Mouse (Mus musculus) MEL-GATA-1-ER (cell line): Measurements from ENCODE around the gene Scp2.
"Not testable (repeated sequence)": the region's sequence is repeated elsewhere in the genome, so short reads cannot be mapped to it uniquely, and the experiment has no call there.

Experiments
- DNase-seq: peaks from one replicate; pipeline ENCODE4 v3.0.0-alpha.2; 2012; ENCODE audit warnings: low read depth; ENCODE audit errors: extremely low read depth

The Scp2 gene

DNA sequence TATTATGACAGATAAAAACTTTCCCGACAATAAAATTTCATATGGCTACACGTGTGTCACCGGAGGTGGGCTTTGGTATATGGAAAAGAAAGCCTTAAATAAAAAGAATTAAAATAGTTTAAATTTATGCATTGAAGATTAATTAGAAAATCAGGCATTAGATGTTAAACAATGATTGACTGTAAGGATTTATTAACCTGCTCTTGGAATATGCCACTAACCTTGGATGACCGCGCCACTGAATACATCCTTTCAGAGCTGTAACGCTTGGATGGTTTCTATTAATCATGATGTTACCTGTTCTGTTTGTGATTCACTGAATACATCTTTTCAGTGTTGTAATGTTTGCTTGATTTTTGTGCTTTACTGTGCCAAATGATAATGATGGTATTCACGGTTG lies 35.1 kb downstream of the Scp2 start:
- DNase-seq, result no peak

DNA sequence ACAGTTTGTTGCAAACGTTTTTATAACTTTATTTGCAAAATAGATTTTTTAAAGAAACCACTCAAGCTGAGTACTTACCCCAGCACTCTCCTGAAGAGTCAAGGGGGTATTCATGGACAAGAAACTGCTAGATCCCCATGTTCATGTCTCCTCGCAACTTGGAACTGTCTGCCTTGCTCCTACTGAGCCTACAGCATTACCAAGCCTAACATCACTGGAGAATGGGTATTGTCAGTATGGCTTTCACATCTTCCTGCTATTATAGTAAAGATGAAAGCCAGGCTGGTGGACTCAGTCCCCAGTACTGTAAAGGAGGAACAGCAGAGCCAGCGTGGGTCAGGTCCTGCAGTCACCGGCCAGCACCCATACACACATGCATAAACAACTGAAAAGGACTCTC lies 48.5 kb downstream of the Scp2 start, which contains the start of gene Podn:
Gene Podn, minus strand, starts transcription at position 101 of the 400 bp plus-strand sequence.
- DNase-seq, result no peak

DNA sequence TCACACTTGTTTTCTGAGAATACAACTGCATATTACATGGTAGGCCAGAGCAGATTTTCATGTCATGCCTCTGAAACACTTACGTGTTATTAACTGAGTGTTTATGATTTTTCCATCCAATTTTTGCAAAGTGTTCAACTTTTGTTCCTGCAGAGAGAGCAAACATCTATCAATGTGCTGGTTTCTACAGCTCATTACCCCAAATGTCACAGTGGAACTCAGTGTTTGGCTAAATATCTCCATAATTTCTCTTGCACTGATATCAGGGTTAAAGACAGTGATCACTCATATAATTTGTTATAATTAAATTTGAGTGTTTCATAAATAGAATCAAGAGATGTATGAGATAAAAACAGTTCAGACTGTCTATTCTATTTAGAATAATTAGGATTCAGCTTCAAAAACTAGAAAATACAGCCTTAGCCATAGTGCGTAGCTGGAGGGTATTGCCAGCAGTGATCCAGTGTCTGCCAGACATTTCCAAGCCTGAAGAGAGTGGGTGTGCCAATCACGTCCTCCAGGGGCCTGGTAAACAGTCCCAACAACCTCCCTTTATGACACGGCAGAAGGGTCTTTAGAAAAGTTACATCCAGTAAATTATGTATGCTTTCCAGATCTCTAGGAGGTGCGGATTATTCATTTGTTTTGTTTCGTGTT lies 51.9 kb downstream of the Scp2 start:
- DNase-seq, result no peak

DNA sequence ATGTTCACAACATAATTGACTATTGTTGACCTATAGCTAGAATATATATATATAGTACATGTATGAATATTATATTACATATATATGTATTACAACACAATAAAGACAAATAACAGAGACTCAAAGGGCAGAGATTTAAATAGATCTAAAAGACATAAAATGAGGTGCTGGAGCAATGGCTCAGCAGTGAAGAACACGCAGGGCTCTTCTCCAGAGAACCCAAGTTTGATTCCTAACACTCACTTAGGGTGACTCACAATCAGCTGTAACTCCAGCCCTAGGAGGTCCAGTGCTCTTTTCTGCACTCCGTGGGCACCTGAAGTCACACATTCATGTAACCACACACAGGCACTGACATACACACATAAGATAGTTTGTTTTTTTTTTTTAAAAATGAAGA lies 60.8 kb downstream of the Scp2 start:
- DNase-seq, result no peak

DNA sequence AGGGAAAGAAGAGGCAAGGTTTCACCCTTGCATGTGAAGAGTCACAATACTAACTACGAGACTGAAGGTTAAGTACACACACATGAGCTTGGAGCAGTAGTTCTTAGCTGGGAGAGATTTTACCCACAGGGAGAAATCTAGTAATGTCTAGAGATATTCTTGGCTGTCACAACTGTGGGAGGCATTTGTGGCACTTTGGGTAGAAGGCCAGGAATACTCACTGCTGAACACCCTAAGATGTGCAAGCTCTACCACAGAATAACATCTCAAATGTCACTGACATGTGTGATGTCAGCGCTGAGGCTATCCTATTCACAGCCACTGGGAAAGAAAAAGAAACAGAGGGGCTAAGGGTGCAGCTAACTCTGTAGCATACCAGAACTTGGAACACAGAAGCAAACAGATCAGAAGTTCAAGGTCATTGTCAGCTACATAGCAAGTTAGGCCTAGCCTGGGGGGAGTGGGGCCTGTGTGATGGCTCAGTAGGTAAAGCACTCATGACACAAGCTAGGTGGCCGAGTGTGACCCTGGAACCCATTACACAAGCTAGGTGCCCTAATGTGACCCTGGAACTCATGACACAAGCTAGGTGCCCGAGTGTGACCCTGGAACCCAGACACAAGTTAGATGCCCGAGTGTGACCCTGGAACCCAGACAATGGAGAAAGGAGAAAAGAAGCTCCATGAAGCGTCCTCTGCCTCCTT lies 61.6 kb downstream of the Scp2 start:
- DNase-seq, result no peak

DNA sequence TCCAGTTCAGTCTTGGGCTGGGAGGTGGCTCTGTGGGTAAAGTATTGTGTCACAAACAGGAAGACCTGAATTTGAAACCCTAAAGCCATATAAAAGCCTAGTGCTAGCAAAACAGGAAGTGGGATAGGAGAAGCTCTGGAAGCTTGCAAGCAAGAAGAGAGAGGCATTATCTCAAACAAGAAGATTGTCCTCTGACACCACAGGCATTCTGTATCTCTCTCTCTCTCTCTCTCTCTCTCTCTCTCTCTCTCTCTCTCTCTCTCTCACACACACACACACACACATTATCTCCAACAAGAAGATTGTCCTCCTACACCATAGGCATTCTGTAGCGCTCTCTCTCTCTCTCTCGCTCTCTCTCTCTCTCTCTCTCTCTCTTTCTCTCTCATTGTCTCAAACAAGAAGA lies 62.4 kb downstream of the Scp2 start:
- peak; percentile 85 for DNase-seq

DNA sequence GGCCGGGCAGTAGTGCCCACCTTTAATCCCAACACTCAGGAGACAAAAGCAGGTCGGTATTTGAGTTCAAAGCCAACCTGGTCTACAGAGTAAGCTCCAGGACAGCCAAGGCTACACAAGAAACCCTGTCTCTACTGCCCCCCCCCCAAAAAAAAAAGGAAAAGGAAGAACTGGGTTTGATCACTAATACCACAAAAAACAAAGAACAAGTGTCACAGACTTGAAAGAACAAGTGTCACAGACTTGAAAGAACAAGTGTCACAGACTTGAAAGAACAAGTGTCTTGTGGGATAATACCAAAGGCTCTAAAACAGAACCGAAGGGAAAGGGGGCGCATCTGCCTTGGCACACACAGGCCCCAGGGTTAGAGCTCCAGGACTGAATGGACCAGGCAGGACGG lies 63.9 kb downstream of the Scp2 start:
- no peak for DNase-seq

DNA sequence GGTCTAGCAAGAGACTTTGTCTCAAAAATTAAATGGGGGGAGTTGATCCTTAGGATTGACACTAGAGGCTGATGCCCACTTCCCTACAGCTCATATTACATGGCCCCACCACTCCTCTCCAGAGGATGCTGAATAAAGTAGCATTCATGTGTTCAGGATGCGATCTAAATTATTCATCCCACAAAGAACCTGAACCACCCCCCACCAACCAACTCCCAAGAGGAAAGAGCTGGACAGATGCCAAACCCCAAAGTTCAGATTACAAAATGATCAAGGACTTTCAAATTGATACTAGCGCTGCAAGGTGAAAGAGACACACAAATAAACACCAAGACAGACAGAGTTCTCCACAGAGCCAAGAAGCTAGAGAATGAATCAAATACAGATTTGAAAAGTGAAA lies 65.0 kb downstream of the Scp2 start:
- DNase-seq, result no peak

DNA sequence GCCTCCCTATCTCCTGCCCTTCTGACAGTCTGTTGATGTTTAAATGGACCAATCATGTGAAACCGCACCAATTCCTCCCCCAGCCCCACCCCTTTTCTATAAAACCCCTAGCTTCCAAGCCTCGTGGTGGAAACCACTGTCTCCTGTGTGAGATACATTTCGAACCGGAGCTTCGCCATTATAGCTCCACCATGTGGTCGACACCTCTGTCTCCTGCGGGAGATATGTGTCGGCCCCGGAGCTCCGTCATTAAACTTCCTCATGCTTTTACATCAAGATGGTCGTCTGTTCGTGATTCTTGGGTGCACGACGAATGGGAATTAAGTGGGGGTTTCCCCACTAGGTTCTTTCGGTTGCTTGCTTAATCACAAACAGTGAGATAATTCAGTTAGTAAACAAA lies 65.6 kb downstream of the Scp2 start:
- DNase-seq, result not testable (repeated sequence)

DNA sequence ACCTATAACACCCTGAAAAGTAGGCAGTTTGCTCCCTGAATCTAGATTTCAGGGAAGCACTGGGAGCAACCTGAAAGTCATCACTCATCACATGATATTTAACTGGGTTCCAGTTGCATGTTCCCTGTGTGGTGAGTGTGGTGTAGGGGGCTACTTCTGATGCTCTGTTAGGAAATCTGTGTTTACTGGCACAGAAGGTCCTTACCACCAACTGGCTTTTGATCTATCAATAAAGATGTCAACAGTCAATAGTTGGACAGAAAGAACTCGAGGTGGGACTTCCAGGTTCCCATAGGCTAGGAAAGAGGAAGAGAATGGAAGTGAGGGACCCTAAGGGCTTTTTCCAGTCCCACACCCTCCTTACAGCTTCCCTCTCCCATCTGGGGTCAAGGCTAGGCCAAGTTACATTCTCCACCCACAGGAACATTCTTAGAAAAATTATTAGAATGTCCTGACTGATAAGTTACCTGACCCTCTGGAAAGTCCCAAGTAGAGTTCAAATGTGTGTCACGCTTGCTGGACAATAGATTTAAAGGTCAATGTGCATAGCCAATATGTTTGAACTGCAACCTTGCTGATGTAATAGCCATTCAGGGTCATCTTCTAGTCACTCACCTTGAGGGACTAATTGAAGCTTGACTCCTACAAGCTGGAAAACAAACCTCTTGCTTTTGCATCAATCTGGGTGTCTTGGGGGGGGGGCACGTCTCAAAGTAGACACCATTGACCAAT lies 67.4 kb downstream of the Scp2 start:
- DNase-seq, result no peak

DNA sequence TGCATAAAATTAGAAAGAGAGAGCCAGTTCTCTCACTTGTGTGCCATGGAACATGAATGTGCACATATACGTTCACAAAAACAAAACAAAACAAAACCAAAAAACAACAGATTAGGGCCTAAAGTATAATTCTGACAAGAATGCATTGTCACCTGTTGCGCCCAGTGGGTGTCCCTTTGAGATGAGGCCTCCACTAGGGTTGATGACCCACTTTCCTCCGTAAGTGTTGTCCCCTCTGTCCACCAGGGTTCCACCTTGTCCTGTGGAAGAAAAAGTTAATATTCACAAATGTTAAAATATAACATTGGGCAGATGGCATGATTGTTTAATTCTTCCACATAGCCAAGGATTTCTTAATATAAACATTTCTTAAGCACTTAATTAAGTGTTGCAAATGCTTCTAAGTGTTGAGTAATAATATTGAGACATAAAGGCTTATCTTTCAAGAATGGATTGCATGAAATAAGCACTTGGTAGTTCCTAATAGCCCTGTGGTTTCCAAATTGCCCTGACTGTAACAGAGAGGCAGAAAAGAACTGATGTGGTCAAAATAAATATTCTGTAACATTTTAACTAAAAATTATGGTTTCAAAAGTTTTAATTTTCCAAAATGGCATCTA lies 70.5 kb downstream of the Scp2 start:
- no peak for DNase-seq

DNA sequence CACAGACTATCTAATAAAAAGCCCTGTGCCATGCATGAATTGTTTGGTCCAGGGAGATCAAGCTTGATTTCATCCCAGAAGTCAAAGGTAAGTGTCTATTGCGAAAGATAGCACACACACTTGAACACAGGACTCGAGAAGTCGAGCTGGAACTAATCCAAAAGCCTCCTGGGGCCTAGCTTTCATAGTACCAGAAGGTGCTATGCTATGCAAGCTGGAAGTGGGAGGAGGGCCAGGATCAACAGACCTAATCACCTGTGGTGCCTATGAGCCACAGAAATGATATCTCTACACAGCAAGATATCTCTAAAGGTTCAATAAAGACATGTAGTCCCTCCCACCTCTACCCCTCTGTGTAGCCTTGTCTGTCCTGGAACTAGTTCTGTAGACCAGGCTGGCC lies 72.7 kb downstream of the Scp2 start:
- DNase-seq, result no peak

DNA sequence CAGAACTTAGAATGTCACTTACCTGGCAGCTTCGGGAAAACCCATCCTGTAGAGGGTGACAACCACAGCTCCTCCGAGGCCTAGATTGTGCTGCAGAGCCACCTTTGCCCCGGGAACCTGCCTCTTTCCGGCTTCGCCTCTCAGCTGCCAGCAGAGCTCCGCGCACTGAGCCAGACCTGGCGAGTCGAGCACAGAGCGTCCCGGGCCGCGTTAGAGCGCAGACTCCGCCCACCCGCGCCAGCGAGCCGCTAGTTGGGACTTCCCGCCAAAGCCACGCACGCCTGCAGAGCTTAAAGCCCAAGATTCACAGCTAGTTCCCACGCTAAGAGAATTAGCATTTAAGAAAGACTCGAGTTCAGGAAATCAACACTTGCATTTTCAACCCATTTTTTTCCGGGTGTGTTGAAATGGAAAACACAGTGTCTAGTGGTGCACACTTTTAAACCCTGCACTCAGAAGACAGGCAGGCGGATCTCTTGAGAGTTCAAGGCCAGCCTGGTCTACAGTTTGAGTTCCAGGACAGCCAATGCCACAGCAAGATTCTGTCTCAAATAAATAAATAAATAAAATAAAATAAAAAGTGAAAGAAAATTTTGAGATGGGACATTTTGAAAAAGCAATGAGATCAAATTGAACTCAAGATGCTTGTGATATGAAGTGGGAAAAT lies 73.4 kb downstream of the Scp2 start:
- DNase-seq, result peak; percentile 84

DNA sequence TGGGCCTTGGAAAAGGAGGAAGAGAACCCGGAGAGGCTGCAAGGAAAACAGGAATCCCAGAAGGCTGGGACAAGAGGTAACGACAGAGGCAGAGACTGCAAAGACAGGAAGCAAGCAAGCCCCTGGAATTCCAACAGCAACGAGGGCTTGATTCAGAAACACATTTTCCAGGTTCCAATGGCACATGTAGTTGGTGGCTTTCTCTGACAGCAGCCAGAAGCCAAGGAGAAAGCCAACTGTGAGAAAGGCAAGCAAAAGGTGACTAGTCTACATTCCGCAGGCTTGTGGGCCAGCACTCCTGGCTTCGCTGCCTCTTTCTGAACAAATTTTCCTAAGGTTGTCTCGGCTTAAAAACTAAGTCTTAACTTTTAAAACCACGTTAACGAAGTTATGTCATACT lies 74.1 kb downstream of the Scp2 start:
- DNase-seq, result no peak

DNA sequence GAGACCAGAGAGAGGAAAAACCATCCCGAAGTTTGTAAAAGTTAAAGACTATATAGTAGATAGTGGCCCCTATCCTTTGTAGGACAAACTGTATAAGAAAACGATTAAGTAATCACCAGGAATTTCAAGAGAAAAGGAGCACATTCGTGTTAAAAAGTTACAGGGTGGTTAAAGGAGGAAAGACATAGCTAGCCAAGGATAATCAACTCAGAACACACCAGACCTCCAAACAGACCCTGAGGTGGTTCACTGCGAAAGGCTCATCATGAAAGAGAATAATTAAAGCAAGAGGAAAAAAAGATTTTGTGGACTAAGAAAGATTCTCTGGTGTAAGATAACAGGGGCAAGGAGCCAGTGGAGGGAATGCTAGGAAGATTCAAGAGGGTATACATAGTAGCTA lies 74.5 kb downstream of the Scp2 start:
- no peak for DNase-seq

DNA sequence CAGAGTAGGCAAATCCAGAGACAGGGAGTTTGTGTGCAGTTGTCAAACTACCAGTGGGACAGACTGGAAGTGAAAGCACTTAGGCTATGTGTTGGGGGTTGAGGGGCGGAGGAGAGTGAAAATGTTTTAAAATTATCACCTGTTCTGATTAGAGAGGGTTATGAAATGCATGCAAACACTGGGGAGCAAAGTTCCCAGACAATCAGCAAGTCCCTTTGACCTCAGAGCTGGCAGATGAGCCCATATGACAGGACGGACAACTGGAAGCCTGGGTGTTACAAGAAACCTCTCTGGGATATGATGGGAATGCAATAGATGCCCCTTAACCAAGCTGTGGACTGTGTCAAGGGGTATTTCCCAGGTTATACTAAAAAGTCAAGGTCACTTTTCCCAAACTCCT lies 76.7 kb downstream of the Scp2 start:
- no peak for DNase-seq

DNA sequence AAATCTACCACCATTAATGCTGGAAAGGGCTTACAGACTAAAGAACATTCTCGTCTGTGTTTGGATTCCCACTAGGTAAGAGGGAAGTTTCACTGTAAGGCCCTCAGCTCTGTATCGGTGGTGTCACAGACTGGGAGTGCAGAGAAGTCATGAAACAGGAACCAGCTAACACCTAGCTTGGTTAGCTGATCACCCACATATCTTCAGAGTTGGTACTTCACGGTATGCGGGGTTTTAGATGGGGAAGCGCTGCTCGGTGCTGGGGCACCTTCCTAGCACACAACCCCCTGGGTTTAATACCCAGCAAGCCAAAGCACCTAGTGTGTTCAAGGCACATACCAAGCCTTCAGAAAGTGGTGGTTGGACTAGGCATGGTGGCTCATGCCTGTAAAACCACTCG lies 77.5 kb downstream of the Scp2 start:
- no peak for DNase-seq

DNA sequence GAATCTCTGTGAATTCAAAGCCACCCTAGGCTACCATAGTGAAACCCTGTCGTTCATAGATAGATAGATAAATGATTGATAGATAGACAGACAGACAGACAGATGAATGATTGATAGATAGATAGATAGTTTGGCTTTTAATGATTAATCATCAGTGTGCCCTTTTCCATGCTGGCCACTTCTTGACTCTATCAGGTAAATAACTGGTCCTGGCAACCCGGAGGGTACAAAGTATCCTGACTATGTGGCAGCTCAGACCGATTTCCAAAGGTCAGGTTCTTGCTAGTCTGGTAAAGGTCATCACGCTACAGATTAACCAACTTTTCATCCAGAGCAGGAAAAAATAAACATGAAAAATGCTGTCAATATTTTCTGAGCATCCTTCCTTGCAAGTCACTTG lies 78.2 kb downstream of the Scp2 start:
- no peak for DNase-seq

DNA sequence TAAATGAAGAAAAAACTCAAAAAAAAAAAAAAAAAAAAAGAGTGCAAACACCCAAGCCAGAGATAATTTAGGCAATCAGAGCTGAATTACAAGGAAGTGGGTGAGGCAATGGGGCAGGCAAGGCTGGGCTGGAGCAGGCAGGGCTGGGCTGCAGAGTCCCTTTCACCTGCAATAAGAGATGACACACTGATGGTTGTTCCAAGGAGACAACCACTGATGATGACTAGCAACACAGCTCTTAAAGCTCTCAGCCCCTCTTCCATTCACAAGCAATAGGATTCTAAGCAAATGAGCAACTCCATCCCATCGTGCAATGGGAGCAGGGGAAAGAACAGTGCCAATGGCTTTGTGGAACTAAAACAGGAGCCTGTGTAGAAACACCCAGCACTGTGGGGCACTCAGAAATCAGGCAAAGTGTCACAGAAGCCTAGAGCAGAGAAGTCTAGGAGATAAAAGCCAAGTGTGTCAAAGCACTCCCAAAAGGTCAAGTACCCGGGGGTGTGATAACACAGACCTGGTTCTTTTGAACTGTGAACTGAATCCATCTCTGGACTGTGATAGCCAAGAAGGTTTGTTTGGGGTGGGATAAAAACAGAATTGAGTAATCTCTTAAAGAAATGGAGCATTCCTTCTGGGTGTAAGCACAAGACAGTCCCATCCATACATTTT lies 79.5 kb downstream of the Scp2 start:
- no peak for DNase-seq

DNA sequence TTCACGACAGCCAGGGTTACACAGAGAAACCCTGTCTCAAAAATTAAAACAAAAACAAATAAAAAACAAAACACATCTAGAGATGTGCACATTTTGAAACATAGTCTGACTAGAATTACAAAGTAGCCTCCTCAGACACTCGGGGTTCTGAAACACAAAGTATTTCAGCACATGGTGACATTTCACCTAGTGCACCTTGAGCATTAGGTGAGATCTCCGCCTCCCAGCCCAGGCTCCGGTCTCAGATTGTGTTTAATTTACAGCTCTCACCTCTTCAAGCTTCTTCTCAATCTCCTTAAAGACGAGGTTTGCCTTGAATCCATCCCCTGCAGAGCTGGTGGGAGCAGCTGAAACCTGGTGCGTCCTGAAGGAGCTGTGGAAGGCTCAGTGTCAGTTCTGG lies 81.2 kb downstream of the Scp2 start:
- no peak for DNase-seq

DNA sequence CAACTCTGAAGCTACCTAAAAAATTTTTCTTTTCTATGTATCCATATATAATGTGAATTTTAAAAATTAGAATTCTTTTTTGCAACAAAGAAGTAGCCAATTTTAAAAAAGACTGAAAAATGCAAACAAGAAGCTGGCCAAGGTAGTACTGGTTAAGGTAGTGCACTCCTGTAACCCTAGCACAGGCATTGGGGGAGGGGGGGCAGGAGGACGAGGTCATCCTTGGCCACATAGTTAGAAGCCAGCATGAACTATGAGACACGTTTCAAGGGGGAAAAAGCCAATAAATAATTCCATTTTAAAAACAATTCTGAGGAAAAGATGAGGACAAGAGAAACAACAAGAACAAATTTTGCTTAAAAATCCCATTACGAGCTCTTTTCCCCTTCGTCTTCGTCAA lies 82.3 kb downstream of the Scp2 start:
- no peak for DNase-seq
